Mouse (Mus musculus) hindbrain, embryonic 16.5 days (tissue): ENCODE results near the gene Smyd4. TPM values are rescaled to one million over a fixed set of nuclear protein-coding genes. Genes with fewer than 3 reads are reported as not detected.

Source experiments
- ATAC-seq: fragments of 200-750 bp; cut with Nextera tagmentation; 2 replicates; pipeline ENCODE4 v1.8.0; 2017; ENCODE audit warnings: moderate TSS enrichment, moderate library complexity
- H3K27ac ChIP-seq: fragments of 300-500 bp; sonication (generic); 2 replicates; pipeline ENCODE4 v1.5.1; 2014; ENCODE audit warnings: low read depth, mild to moderate bottlenecking, control low read depth, low read length, moderate library complexity
- H3K27me3 ChIP-seq: fragments of 300-500 bp; sonication (generic); replicated peaks from 2 replicates; pipeline ENCODE4 v1.6.1; 2014; ENCODE audit warnings: low read length; ENCODE audit not compliant: control insufficient read depth, insufficient read depth
- H3K36me3 ChIP-seq: fragments of 300-500 bp; sonication (generic); 2 replicates; pipeline ENCODE4 v1.6.1; 2014; ENCODE audit warnings: mild to moderate bottlenecking, low read length, moderate library complexity, mixed read lengths; ENCODE audit not compliant: control insufficient read depth, insufficient read depth
- H3K4me1 ChIP-seq: fragments of 300-500 bp; sonication (generic); 2 replicates; pipeline ENCODE4 v1.6.1; 2014; ENCODE audit warnings: low read depth, low read length; ENCODE audit not compliant: control insufficient read depth, insufficient read depth
- H3K4me2 ChIP-seq: fragments of 300-500 bp; sonication (generic); 2 replicates; pipeline ENCODE4 v1.6.1; 2014; ENCODE audit warnings: mild to moderate bottlenecking, low read length, control low read depth, moderate library complexity
- H3K4me3 ChIP-seq: fragments of 300-500 bp; sonication (generic); 2 replicates; pipeline ENCODE4 v1.5.1; 2014; ENCODE audit warnings: mild to moderate bottlenecking, low read length, control low read depth, moderate library complexity
- H3K9ac ChIP-seq: fragments of 300-500 bp; sonication (generic); 2 replicates; pipeline ENCODE4 v1.6.1; 2014; ENCODE audit warnings: low read depth, mild to moderate bottlenecking, control low read depth, low read length, moderate library complexity
- H3K9me3 ChIP-seq: fragments of 300-500 bp; sonication (generic); 2 replicates; pipeline ENCODE4 v1.6.1; 2014; ENCODE audit warnings: mild to moderate bottlenecking, low read length, moderate library complexity; ENCODE audit not compliant: control insufficient read depth
- WGBS: fragments of 180-500 bp; shearing (Covaris S2); extraction: QIAGEN DNeasy Blood & Tissue Kit; methylation state at CpG from one replicate; pipeline ENCODE4 v1.1.7; 2014; 5-methylcytosine and 5-hydroxymethylcytosine counted together
- polyA plus RNA-seq: library from polyadenylated mRNA; unstranded; fragments of >200 nt; fragmentation: Nextera tagmentation; extraction: Ambion mirVana; gene quantifications from 2 replicates; pipeline ENCODE4 v1.2.1, GENCODE M21; 2015

Gene Smyd4
- polyA plus RNA-seq, 1 experiment from 2014 or later: 18.8 TPM

DNA sequence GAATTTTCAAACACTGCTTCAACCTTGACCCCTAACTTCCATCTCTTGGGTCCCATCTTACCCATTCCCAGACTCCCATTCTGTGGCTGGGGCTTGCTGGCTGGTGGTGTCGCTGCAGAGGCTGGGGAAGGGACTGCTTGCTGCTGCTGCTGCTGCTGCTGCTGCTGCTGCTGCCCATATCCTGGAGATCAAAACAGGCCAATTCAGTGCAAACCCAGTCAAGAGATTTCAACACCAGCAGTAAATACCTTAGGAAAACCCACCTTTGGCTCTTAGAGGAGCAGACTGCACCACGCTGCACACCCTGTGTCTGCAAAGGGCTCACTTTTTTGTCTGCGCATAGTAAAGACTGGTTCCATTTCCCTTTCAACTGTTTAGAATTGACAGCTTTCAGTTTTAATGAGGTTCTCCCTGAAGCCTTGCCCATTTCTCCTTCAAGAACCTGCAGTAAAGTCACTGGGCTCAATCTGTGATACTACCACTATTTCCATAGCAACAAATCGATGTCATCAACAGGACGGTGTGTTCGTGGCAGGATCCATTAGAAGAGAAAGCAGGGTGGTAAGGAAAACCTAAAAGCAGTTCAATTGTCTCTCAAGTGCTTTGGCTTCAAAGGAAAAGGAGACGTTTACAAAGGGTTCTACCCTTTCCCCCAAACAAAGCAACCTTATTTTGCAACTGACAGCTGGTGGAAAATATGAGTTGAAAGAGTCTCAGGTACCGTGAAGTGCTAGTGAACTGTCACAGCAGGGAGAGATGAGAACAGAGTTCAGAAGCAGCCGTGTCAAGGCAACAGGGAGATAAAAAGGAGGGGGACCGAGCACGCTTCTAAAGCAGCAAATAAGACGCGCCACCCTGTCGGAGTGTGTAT lies 29.6 kb upstream of the Smyd4 start:
- no peak overlapping the region for H3K4me3 ChIP-seq
- H3K27me3 ChIP-seq: no peaks in the 10 kb centered on the region
- H3K9ac ChIP-seq: no peak overlapping the region
- H3K27ac ChIP-seq: peak overlapping the region; percentile 51
- no peak for ATAC-seq
- WGBS: 57% methylated on average over 14 of the region's 14 CpGs
- H3K4me1 ChIP-seq: peaks cover 3% of the 10 kb centered on the region; the same call in 1 of the 2 replicates
- peaks cover 7% of the 10 kb centered on the region for H3K36me3 ChIP-seq
- no peaks in the 10 kb centered on the region for H3K9me3 ChIP-seq
- H3K4me2 ChIP-seq: no peak overlapping the region; the same call in 1 of the 2 replicates

DNA sequence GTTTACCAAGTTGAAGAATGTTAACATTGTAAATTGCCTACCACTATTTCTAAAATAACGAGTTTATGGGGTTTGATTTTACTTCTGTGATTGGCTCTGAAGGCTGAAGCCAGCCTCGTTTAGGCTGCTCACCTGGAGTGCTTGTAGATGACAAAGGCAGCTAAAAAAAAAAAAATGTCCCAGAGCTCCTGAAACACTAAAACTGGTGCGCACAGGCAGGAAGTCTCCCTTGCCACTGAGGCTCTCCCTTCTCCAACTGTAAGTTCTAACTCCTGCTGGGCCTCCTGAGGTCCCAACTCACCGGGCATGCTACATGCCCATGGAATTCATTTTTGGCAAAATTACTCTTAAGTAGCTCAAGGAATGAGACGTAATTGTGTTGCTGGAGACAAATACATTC lies 29.0 kb upstream of the Smyd4 start:
- H3K4me3 ChIP-seq: no peak overlapping the region
- no peak for ATAC-seq
- H3K9ac ChIP-seq: no peak overlapping the region
- 0 out of 2 replicates have a peak overlapping the region, but pooled peaks have one; percentile 21 for H3K27ac ChIP-seq
- WGBS: 59% methylated on average over 5 of the region's 5 CpGs
- H3K9me3 ChIP-seq: no peaks in the 10 kb centered on the region
- peaks cover 2% of the 10 kb centered on the region for H3K36me3 ChIP-seq
- no peaks in the 10 kb centered on the region for H3K27me3 ChIP-seq
- H3K4me2 ChIP-seq: no peak overlapping the region
- H3K4me1 ChIP-seq: peaks cover 3% of the 10 kb centered on the region; the same call in 1 of the 2 replicates

DNA sequence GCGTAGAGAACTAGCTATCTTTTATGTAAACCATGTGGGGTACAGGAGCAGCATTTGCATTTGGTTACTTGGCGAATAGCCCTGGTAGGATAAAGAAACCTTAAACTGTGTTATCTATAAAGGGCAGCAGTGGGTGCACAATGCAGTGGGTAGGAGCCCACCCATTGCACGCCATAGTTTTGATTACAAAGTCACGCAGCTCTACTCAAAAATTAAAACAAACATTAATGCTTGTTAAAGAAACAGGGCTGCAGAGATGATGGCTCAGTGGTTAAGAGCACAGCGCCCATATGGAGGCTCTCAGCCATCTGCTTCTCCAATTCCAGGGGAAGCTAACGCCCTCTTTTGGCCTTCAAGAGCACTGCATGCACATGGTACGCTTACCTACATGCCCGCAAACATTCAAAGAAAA lies 24.9 kb upstream of the Smyd4 start:
- Histone ChIP-seq H3K4me2 (no peak overlapping the region), H3K36me3 (no peaks in the 10 kb centered on the region), H3K9ac (no peak overlapping the region), H3K27ac (no peak overlapping the region), H3K4me3 (no peak overlapping the region), H3K4me1 (peaks cover 1% of the 10 kb centered on the region; the same call in 1 of the 2 replicates), H3K27me3 (no peaks in the 10 kb centered on the region), H3K9me3 (no peaks in the 10 kb centered on the region)
- no peak for ATAC-seq
- WGBS: 81% methylated on average over 8 of the region's 8 CpGs

DNA sequence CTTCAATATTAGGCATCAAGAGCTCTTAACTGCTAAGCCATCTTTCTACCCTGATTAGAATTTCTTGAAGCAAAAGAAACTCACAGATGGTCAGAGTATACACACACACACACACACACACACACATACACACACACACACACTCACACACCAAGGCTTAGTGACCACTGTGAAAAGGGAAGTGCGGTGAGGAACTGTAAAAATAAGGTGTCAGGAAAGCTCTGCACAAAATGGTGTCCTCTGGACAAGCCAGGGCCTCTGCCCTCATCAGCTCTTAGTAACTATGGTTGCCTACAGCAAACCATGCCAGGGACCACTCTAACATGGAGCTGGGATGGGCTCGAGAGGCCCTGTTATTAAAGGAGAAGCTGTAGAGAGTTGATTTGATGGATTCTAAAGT lies 23.8 kb upstream of the Smyd4 start:
- H3K9me3 ChIP-seq: no peaks in the 10 kb centered on the region
- H3K36me3 ChIP-seq: no peaks in the 10 kb centered on the region
- H3K4me2 ChIP-seq: no peak overlapping the region
- H3K4me1 ChIP-seq: no peaks in the 10 kb centered on the region
- ATAC-seq: no peak
- H3K4me3 ChIP-seq: no peak overlapping the region
- H3K9ac ChIP-seq: no peak overlapping the region
- H3K27ac ChIP-seq: no peak overlapping the region
- WGBS: 98% methylated on average over 2 of the region's 2 CpGs
- H3K27me3 ChIP-seq: no peaks in the 10 kb centered on the region

DNA sequence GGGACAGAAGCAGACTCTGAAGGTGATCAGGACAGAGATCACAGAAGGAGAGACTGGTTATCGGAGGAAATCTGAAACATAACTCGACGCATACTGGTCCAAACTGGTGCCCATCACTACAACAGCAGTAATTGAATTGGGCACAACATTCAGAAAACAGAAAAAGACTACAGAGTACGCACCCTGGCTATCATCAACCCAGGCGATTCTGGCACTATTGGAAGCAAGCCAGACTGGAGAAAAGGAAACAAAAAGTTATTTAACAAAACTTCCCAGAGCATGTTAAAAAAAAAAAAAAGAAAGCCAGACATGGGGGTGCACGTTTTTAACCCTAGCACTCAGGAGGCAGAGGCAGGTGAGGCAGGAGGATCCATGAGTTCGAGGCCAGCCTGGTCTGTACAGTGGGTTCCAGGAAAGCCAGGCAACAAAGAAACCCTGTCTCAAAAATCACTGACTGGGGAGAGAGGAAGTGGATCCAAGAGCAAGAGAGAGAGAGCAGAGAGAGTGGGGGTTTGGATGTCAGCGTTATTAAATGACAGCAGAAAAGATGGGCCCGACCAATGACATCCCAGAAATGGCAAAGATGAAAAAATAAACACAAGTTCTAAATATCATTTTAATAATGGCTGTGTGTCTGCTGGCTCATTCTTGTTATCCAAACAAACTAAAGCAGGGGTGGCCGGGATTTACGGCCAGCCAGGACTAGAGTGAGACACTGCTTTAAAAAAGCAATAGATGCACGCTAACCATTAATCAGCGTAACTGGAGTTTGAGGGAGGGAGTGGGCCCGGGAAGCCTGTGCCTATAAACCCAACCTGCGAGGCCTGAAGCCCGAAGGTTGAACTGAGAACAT lies 22.9 kb upstream of the Smyd4 start:
- H3K27me3 ChIP-seq: no peaks in the 10 kb centered on the region
- H3K4me1 ChIP-seq: no peaks in the 10 kb centered on the region
- H3K4me3 ChIP-seq: no peak overlapping the region
- no peak overlapping the region for H3K27ac ChIP-seq
- H3K9ac ChIP-seq: no peak overlapping the region
- H3K9me3 ChIP-seq: no peaks in the 10 kb centered on the region
- no peak for ATAC-seq
- WGBS: 78% methylated on average over 16 of the region's 16 CpGs
- H3K36me3 ChIP-seq: no peaks in the 10 kb centered on the region
- no peak overlapping the region for H3K4me2 ChIP-seq

DNA sequence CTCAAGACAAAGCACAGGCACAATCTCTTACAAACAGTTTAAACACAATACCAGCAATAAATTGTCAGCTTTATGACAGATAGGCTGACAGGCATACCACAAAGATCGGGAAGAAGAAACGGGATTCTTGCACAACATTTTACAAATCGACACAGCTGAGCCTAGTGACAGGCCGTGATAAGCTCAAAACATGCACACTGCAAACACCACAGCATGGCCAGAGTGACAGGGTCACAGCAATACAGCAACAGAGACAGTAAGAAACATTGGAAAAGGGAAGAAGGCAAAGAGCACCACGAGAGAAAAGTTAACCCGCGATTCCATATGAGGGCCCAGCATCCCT lies 22.3 kb upstream of the Smyd4 start:
- 82% methylated on average over 7 of the region's 7 CpGs for WGBS
- H3K4me2 ChIP-seq: no peak overlapping the region
- no peak overlapping the region for H3K4me3 ChIP-seq
- no peak overlapping the region for H3K9ac ChIP-seq
- no peaks in the 10 kb centered on the region for H3K4me1 ChIP-seq
- H3K27me3 ChIP-seq: no peaks in the 10 kb centered on the region
- no peaks in the 10 kb centered on the region for H3K9me3 ChIP-seq
- no peaks in the 10 kb centered on the region for H3K36me3 ChIP-seq
- no peak for ATAC-seq
- no peak overlapping the region for H3K27ac ChIP-seq

DNA sequence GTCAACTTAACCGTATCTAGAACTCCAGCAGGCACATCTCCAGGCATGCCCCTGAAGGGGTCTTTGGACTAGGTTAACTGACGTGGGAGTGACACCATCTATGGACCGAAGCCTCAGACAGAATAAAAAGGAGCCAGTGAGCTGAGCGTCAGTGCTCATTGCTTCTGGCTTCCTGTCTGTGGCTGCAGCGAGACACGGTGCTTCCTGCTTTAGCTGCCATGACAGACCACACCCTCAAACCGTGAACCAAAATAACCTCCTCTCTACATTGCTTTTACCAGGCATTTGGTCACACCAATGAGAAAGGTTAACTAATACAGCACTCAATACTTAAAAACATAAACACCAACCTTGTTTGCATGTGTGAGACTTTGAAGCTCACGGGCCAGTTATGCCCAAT lies 11.6 kb upstream of the Smyd4 start:
- 78% methylated on average over 8 of the region's 8 CpGs for WGBS
- Histone ChIP-seq H3K27ac (no peak overlapping the region), H3K27me3 (no peaks in the 10 kb centered on the region), H3K9me3 (no peaks in the 10 kb centered on the region), H3K4me1 (no peaks in the 10 kb centered on the region), H3K36me3 (peaks cover 5% of the 10 kb centered on the region; the same call in 1 of the 2 replicates), H3K9ac (no peak overlapping the region), H3K4me3 (no peak overlapping the region), H3K4me2 (no peak overlapping the region)
- no peak for ATAC-seq

DNA sequence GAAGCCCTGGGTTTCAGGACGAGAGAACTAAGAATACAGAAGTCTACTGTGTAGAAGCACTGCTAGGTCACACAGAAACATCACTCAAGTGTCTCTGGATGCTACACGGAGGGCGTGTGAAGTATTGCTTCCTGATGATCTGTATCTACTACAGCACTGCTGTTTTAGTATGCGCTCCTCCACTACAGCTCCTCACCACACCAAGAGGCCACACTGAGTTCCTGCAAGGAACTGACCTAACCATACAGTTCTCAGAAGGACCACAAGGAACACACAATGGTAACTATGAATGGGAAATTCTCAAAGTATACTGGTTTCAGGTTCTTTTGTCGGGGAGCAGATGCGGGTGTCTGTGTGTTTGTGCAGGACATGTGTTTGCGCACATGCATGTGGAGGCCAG lies 11.0 kb upstream of the Smyd4 start:
- no peaks in the 10 kb centered on the region for H3K4me1 ChIP-seq
- peaks cover 5% of the 10 kb centered on the region; the same call in 1 of the 2 replicates for H3K36me3 ChIP-seq
- WGBS: 90% methylated on average over 7 of the region's 7 CpGs
- no peak overlapping the region for H3K27ac ChIP-seq
- H3K4me2 ChIP-seq: no peak overlapping the region
- no peaks in the 10 kb centered on the region for H3K27me3 ChIP-seq
- no peaks in the 10 kb centered on the region for H3K9me3 ChIP-seq
- H3K4me3 ChIP-seq: no peak overlapping the region
- ATAC-seq: no peak
- H3K9ac ChIP-seq: no peak overlapping the region

DNA sequence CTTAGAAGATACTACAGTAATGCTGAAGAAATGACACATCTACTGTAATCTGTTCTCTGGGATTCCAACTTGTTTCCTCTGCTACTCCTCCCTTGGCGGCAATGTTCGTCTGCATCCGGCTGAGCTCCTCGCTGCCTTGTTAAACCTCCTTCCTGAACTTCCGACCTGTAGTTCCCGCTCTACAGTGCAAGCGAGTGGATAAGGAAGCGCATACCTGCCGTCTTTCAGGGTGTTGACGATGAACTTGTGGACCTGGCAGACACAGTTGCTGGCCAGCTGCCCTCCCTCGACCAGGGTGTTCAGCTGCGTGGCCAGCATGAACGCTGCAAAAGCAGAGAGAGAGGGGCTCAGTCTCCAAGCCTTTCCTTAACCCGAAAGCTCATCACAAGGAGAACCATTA lies 8.2 kb upstream of the Smyd4 start:
- Histone ChIP-seq H3K4me2 (no peak overlapping the region), H3K36me3 (peaks cover 5% of the 10 kb centered on the region; the same call in 1 of the 2 replicates), H3K9ac (no peak overlapping the region), H3K9me3 (no peaks in the 10 kb centered on the region), H3K4me1 (no peaks in the 10 kb centered on the region), H3K27me3 (no peaks in the 10 kb centered on the region), H3K4me3 (no peak overlapping the region), H3K27ac (no peak overlapping the region)
- ATAC-seq: no peak
- WGBS: 91% methylated on average over 14 of the region's 14 CpGs
